Mouse (Mus musculus) 416B (cell line): ENCODE measurements around the gene Mansc4.

Experiments
- DNase-seq: peaks from one replicate; pipeline ENCODE4 v3.0.0; 2011; ENCODE audit warnings: low read depth

Mansc4 gene

GRCm38 (mm10) chr6:147079919-147080318 lies 6.9 kb downstream of the Mansc4 start:
- no peak for DNase-seq

- no peak for DNase-seq
These were observed 10.0 kb downstream of the Mansc4 start for GRCm38 (mm10) chr6:147076878-147077277.

- DNase-seq, result no peak
These were observed 10.9 kb downstream of the Mansc4 start for GRCm38 (mm10) chr6:147075808-147076387.

GRCm38 (mm10) chr6:147064944-147065261 lies 21.9 kb downstream of the Mansc4 start:
- no peak for DNase-seq

GRCm38 (mm10) chr6:147064226-147064943 lies 22.4 kb downstream of the Mansc4 start:
- no peak for DNase-seq

GRCm38 (mm10) chr6:147062694-147063093 lies 24.1 kb downstream of the Mansc4 start:
- DNase-seq, result no peak

GRCm38 (mm10) chr6:147062034-147062433 lies 24.8 kb downstream of the Mansc4 start:
- DNase-seq, result no peak

- DNase-seq, result no peak
These were observed 25.2 kb downstream of the Mansc4 start for GRCm38 (mm10) chr6:147061630-147062029.

- peak; percentile 29 for DNase-seq
These were observed 27.5 kb downstream of the Mansc4 start for GRCm38 (mm10) chr6:147059326-147059725.

- peak; percentile 75 for DNase-seq
These were observed 31.4 kb downstream of the Mansc4 start for GRCm38 (mm10) chr6:147055374-147055977.

- no peak for DNase-seq
These were observed 32.8 kb downstream of the Mansc4 start for GRCm38 (mm10) chr6:147053785-147054646.

GRCm38 (mm10) chr6:147052440-147052839 lies 34.4 kb downstream of the Mansc4 start:
- DNase-seq, result peak; percentile 57

GRCm38 (mm10) chr6:147051666-147052065 lies 35.2 kb downstream of the Mansc4 start:
- DNase-seq, result peak; percentile 83

- no peak for DNase-seq
These were observed 37.5 kb downstream of the Mansc4 start for GRCm38 (mm10) chr6:147049239-147049805.

- peak; percentile 74 for DNase-seq
These were observed 43.2 kb downstream of the Mansc4 start for GRCm38 (mm10) chr6:147043633-147044032.

GRCm38 (mm10) chr6:147042291-147043290 lies 44.2 kb downstream of the Mansc4 start, which contains the start of gene Mrps35:
TSS of gene Mrps35 (plus strand) at chr6:147042764.
- DNase-seq, result peak; percentile 94

GRCm38 (mm10) chr6:147032303-147032925 lies 54.4 kb downstream of the Mansc4 start, which contains the start of gene Rep15:
TSS of gene Rep15 (plus strand) at chr6:147032584.
- no peak for DNase-seq

GRCm38 (mm10) chr6:147030096-147030885 lies 56.5 kb downstream of the Mansc4 start:
- DNase-seq, result no peak

GRCm38 (mm10) chr6:147029591-147029990 lies 57.2 kb downstream of the Mansc4 start:
- no peak for DNase-seq
